Mouse (Mus musculus) bone marrow, adult 2 months (tissue): ENCODE data around the gene Armc3.

ENCODE experiments used
- CTCF ChIP-seq: fragments of 200-500 bp; IDR thresholded peaks from 2 replicates; pipeline ENCODE4 v1.5.1; 2011; ENCODE audit warnings: low read length, control low read depth; ENCODE audit not compliant: control insufficient read depth, insufficient read depth
- POLR2A ChIP-seq: fragments of 200-500 bp; IDR thresholded peaks from 2 replicates; pipeline ENCODE4 v1.6.1; 2011; ENCODE audit warnings: low read depth, mild to moderate bottlenecking, control low read depth, low read length, borderline replicate concordance; ENCODE audit not compliant: control insufficient read depth

DNA sequence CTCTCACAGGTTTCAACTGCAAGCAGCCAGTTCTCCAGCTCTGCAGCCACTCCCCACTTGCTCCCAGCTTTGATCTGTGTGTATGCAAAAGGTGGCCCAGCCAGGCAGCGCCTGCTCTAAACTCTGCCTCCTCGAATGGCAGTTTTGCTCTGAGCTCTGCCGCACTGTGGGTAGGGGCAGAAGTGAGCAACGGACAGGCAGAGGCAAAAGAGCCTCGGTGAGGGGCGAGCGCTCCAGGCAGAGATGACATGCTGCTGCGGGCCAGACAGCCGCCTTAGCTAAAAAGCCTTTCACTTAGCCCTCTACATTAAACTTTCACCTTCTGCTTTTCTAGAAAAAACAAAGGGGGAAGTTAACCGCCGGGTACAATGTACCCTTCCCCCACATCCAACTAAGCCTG lies 117.0 kb downstream of the Armc3 start:
- TF ChIP-seq CTCF (no peak), POLR2A (no peak)
